Comparison of ENCODE assay signal across 11 mouse cellular contexts in genomic region chr1:21070658-21071057, GRCm38 (mm10). TPM values are rescaled to one million over a fixed set of nuclear protein-coding genes. Genes with fewer than 3 reads are reported as not detected.
DNase-seq lines count a peak whose midpoint lies in the region; ATAC-seq and TF ChIP-seq lines count a peak whose summit lies in the region.
"Had no signal": no experiment of that assay in that cellular context is flagged by ENCODE, and none has a peak within 500 bp of the region (broad histone marks: within the 10 kb centered on the region; RNA-seq: fewer than 3 reads in every experiment).

No protein-coding gene starts in this region.

- intact Hi-C loops in gastrocnemius, postnatal 14 days (cut with DNase I; ENCODE audit: low total_unique reads), result no loop called here

- H3K4me2 ChIP-seq in lung, embryonic 14.5 days, result no peak overlapping the region
- H3K4me2 ChIP-seq: stomach, embryonic 15.5 days had no signal

- no peak for TF ChIP-seq CTCF in lung, embryonic 14.5 days (IDR thresholded peaks at IDR 0.05; ENCODE audit: low read depth)

- H3K27me3 ChIP-seq in lung, embryonic 14.5 days (ENCODE audit: insufficient read depth, low read length), result no peaks in the 10 kb centered on the region
- H3K27me3 ChIP-seq: stomach, embryonic 15.5 days had no signal

- H3K4me3 ChIP-seq in lung, embryonic 14.5 days (ENCODE audit: low read depth, low read length), result no peak overlapping the region
- H3K4me3 ChIP-seq: stomach, embryonic 15.5 days had no signal

- H3K9me3 ChIP-seq in lung, embryonic 14.5 days (ENCODE audit: low read depth, low read length), result no peaks in the 10 kb centered on the region
- H3K9me3 ChIP-seq: G1E; stomach, embryonic 15.5 days had no signal

- H3K27ac ChIP-seq in lung, embryonic 14.5 days (ENCODE audit: low read depth), result peak overlapping the region; percentile 50; the same call in 1 of the 2 replicates
- H3K27ac ChIP-seq: stomach, embryonic 15.5 days had no signal

- no peak for ATAC-seq in lung, embryonic 14.5 days (ENCODE audit: insufficient read depth)

- WGBS in lung, embryonic 14.5 days, result 62% methylated on average over 13 of the region's 13 CpGs

- H3K4me1 ChIP-seq in lung, embryonic 14.5 days (ENCODE audit: insufficient read depth), result peaks cover 27% of the 10 kb centered on the region

- peaks cover 11% of the 10 kb centered on the region; the same call in 1 of the 2 replicates for H3K36me3 ChIP-seq in lung, embryonic 14.5 days (ENCODE audit: insufficient read depth)
- H3K36me3 ChIP-seq: G1E; stomach, embryonic 15.5 days had no signal

- no peak overlapping the region for H3K9ac ChIP-seq in lung, embryonic 14.5 days
- H3K9ac ChIP-seq: stomach, embryonic 15.5 days had no signal

- peak; percentile 17 for DNase-seq in embryo, embryonic 11 days
- DNase-seq in embryo, embryonic 9.5 days (ENCODE audit: extremely low spot score), result no peak
- DNase-seq in lung, embryonic 14.5 days, result peak; percentile 66
- no peak for DNase-seq in lung, postnatal 25 days (ENCODE audit: low spot score)
- DNase-seq in kidney, adult 9 months, result peak; percentile 51
- DNase-seq in lung, postnatal 36 days, result peak; percentile 34
- DNase-seq in gastrocnemius, postnatal 14 days, result no peak
- DNase-seq in cerebellum, postnatal 10 days, result no peak
- DNase-seq: midbrain, embryonic 14.5 days had no signal

RNA-seq across cellular contexts. Expression of gene Tram2, which starts 8.4 kb away (rescaled TPM):
- 11.5 and 13.1 TPM in 2 replicates for polyA plus RNA-seq in lung, embryonic 14.5 days (2014; fragmentation: Nextera tagmentation; extraction: Ambion mirVana)
- total RNA-seq in gastrocnemius, postnatal 14 days (2021), result 1 to 10 TPM; 8.7 to 9.7 TPM

Comparison
In these comparisons a context has a peak if more than half of its experiments do, and no peak if none do; other contexts are left out.
1. DNase-seq: peak in embryo, embryonic 11 days (single experiment), lung, embryonic 14.5 days (single experiment), kidney, adult 9 months (single experiment) and lung, postnatal 36 days (single experiment); none in embryo, embryonic 9.5 days (single experiment), lung, postnatal 25 days (single experiment), gastrocnemius, postnatal 14 days (single experiment) and cerebellum, postnatal 10 days (0 of 2).